Mouse (Mus musculus) urinary bladder, postnatal 4 days (tissue): ENCODE measurements around the gene Inf2.
A peak's percentile ranks its signal among the peaks of the same experiment; 100 is the strongest.

Experiments
- DNase-seq, 2 experiments: peaks; one replicate each; pipeline ENCODE4 v3.0.0; 2021 to 2022; ENCODE audit warnings: low spot score in 2 of 2

Gene Inf2

DNA sequence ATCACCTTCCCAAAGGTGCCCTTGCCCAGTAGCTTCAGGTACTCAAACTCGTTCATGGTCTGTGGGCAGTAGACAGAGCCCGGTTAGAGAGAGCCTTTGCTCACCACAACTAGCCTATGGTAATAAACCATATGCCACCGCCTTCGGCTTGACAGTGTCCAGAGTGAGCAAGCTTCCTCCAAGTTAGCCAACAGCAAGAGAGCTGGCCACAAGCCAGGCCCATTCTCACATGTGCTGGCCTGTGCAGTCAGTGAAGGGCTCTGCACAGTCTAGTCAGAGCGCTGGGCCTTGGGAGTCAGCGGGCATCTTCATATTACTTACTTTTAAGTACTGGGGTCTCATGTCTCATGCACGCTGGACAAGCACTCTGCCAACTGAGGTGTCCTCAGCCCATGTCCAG is 70.0 kb downstream of the Inf2 start:
- DNase-seq = no peak

DNA sequence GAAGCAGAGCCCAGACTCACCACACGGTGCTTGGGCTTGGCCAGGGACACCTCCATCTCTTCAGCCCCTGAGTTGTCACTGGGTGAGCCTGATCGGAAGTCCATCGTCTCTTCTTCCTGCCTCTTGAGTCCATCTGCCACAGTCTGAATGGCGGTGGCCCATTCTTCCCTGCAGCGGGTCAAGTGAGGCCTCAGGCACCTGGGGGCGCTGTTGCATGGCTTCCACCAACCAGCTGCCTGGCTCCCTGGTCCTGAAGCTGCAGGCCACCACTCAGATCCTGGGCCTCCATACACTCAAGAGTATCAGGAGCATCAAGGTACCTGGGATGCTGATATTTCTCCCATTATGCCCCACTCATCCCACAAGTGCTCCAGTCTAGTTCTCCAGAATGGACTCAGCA is 70.5 kb downstream of the Inf2 start:
- peak; percentile 63 to 85 for DNase-seq

DNA sequence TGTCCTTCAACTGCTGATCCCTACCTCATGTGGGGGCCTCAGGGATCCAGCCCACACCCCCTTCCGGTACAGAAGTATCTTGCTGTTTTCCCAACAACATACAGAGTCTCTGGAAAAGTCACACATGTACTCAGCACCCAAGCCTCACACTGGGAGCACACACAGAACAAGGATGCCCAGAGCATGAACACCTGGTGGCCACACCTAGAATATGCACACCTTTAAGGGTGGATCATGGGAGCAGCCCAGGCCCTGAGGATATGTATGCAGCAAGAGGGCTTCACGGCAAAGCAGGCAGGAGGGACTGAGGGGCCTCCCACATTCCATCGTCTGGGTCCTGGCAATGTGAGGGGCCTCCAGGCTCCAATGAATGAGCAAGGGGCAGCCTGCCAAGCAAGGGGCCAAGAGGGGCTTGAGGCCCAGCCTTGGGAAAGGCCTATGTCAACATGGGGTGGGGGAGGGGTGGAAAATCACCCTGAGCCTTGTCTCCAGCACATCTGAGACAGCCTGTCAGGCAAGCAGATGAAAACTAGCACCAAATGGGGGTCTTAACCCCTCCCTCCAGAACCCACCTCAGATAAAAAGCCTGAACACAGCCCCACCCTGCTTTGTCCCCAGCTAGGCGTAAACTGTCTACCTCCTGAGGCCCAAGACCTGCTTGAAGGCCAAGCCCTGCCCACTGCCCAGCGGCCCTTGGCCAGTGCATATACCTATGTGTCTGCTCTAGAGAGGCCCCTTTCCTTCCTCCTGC is 72.2 kb downstream of the Inf2 start:
- peak; percentile 67 to 75 for DNase-seq

DNA sequence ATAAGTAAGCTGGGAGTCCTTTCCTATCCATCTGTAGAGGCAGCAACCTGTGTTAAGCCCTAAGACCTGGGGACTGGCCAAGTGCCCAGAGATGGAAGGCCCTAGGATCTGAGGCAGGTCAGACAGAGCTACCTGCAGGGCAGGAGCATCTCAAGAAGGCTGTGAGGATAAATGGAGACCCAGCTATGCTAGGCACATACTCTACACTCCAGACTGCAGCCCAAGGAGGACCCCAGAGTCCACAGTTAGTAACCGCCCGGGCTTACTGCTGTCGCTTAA is 72.7 kb downstream of the Inf2 start:
- no peak for DNase-seq

DNA sequence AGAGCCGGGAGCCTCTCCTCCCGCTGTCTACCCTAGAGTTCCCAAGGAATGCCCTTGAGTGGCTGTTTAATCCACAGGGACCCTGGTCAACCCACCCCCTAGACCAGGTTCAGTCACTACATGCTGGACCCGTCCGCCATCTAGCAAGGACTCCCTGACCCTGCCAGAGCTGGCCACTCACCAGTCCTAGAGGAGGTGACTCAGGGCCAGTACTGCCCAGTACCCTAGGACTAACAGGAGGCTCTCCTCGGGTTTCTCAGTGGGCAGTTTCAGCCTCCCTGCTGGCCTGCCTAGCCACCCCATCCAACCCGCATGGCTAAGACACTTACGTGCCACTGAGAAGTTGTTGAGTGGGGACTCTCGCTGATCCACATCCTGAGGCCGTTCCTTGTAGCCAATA is 73.3 kb downstream of the Inf2 start:
- DNase-seq = no peak

DNA sequence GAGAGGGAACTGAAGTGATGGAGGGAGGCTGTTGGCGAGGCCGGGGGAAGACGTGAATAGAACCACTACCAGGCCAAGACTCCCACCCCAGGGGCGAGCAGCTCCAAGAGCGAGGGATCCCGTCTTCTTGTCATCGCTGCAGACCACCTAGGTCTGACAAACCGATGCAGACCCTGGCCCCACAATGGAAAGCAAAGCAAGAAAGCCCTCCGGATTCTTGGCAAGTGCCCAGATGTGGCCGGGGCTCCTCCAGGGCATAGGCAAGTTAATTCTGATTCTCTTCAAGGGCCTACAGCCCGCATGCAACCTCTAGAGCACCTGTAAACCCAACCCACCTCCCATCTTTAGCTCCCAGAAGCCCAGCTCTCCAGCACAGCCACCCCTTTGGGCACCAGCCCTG is 74.7 kb downstream of the Inf2 start:
- no peak for DNase-seq

DNA sequence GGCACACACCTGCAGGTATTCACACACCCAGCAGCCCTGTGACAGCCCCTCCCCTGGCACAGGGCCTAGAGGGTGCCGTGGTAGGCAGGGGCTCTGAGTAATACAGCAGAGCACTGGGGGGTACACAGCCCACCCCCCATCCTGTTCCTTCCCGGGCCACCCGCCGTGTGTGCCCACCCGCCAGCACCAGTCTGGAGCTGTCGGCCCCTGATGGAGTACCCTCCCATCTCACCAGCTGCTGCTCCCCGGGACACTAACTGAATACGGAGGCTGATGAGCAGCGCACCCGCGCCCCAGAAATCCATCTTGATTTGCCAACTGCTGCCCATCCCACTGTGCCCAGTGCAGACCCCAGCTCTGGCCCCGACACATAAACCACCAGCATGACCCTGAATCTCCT is 75.1 kb downstream of the Inf2 start:
- no peak for DNase-seq

DNA sequence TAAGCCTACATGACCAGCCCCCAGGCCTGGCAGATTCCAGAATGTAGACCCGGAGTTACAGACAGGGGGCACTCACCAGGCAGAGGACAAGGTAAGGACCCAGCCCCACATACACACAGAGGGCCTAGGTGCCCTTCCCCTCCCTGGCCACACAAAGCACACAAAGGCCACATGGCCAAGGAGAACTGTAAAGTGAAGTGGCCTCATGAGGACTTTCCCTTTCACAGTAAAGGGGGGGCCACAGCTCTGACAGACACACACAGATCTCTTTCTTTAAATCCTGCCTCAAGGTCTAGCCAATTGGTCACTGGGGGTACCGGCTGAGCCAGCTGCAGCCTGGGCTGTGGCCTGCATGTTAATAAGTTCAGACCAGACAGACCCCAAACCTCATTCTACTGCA is 75.5 kb downstream of the Inf2 start:
- DNase-seq = no peak

DNA sequence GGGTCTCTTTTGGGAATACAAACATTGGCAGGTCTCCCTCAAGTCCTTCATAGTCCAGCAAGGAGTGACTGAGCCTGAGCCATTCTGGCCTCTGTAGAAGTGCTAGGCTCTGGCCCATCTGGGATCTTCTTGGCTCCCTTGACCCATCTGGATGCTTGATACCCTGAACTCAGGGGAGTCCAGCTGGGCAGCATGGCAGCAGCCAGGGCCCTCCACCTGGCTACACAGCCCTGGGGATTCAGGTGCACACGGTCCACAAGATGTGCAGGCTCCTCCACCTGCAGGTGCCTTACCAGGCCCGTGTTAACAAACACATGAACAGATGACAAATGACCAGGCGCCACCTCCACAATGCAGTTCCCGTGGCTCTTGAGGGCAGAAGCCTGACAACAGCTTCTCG is 76.1 kb downstream of the Inf2 start:
- DNase-seq = no peak
